Mouse (Mus musculus) spleen, postnatal 0 days (tissue): ENCODE results near the gene Hsbp1. TPM values are rescaled to one million over a fixed set of nuclear protein-coding genes. Genes with fewer than 3 reads are reported as not detected.

Source experiments
- polyA plus RNA-seq: library from polyadenylated mRNA; unstranded; fragments of >200 nt; fragmentation: Nextera tagmentation; extraction: Ambion mirVana; gene quantifications from 2 replicates; pipeline ENCODE4 v1.2.1, GENCODE M21; 2015

Hsbp1 gene
- 111 and 126 TPM in 2 replicates for polyA plus RNA-seq

DNA sequence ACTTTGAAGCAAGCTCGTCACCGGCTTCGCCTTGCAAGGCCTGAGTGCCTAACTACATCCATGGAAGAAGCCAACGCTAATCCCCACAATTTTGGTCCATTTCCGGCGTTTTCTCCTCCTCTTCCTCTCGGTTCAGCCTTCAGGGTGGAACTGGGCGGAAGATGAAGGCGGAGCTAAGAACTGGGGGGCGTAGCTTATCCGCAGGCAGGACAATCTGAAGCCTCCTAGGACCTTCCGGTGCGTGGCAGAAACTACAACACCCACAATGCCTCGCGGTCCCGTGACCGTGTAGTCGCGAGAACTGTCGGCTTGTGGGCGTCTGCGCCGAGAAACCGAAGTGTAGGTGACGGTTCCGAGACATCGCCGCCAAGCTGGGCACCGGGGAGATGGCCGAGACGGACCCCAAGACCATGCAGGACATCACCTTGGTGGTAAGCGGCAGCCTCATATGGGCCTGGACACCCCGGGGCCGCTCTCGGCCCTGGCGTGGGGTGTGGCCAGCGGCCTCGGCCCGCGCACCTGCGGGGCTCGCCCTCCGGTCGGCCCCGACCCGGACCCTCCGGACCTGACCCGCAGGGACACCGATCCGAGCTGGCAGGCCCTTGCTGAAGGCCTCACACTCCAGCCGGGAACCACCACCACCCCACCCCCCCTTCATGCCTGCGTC, at the start of gene Hsbp1:
Gene Hsbp1 (plus strand): TSS at position 299 of the 667 bp plus-strand sequence.

DNA sequence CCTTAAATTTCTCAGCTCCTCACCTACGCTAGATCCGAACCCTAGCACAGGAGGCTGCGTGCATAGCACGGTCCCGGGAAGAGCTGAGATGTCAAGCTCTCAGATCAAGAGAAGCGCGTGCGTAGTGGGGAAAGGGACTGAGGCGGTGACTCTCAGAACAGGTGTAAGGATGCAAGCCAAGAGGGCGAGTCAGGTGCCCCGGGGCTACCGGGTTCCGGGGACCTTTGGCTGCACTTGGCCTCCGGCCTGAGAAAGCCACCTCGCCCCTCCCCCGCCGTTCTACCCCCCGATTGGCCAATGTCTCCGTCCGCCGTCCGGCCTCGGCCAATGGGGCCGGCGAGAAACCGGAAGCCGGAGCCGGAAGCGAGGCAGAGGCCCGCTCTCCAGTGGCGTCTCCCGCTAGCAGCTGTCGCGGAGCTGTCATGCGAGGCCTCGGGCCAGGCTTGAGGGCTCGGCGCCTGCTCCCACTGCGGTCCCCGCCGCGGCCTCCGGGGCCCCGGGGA, 50.3 kb downstream of the Hsbp1 start, which contains the start of gene Mlycd:
Gene Mlycd (plus strand): TSS at position 355 of the 503 bp plus-strand sequence.

Other genes starting within 250 kb of the Hsbp1 start
- gene Mlycd, start 50.4 kb downstream of the Hsbp1 start, polyA plus RNA-seq, result 6.4 and 8.5 TPM in 2 replicates
- gene Osgin1, start 89.6 kb downstream of the Hsbp1 start, polyA plus RNA-seq, result 3.2 and 3.8 TPM in 2 replicates
- 0.10 and 0.17 TPM in 2 replicates for gene Necab2, start 102.2 kb downstream of the Hsbp1 start, polyA plus RNA-seq
- gene Slc38a8, start 157.2 kb downstream of the Hsbp1 start, polyA plus RNA-seq, result 0.05 TPM in 1 of 2 replicates, not detected in the other
- gene Mbtps1, start 214.2 kb downstream of the Hsbp1 start, polyA plus RNA-seq, result 28.4 and 30.8 TPM in 2 replicates
- gene Hsdl1, start 230.7 kb downstream of the Hsbp1 start, polyA plus RNA-seq, result 22.4 and 25.1 TPM in 2 replicates
- gene Dnaaf1, start 230.7 kb downstream of the Hsbp1 start, polyA plus RNA-seq, result 0.06 TPM in 1 of 2 replicates, not detected in the other